Mouse (Mus musculus): ENCODE results near the gene Itgam.
"Not testable (repeated sequence)": the region's sequence is repeated elsewhere in the genome, so short reads cannot be mapped to it uniquely, and the experiment has no call there.

Gene Itgam

GRCm38 (mm10) chr7:128128741-128129720 lies 66.6 kb downstream of the Itgam start, which contains the start of gene Itgax:
Gene Itgax, plus strand, starts transcription at chr7:128129547.
- in situ Hi-C loops (cut with MboI, MseI), result no loop called here

GRCm38 (mm10) chr7:128132148-128132547 lies 69.7 kb downstream of the Itgam start:
- in situ Hi-C loops (cut with MboI, MseI), result no loop called here

GRCm38 (mm10) chr7:128133596-128133995 lies 71.2 kb downstream of the Itgam start:
- in situ Hi-C loops (cut with MboI, MseI), result no loop called here

- in situ Hi-C loops (cut with MboI, MseI), result no loop called here
Measured at GRCm38 (mm10) chr7:128136927-128137326, 74.5 kb downstream of the Itgam start.

GRCm38 (mm10) chr7:128139611-128140010 lies 77.2 kb downstream of the Itgam start:
- in situ Hi-C loops (cut with MboI, MseI), result no loop called here

GRCm38 (mm10) chr7:128150970-128151369 lies 88.5 kb downstream of the Itgam start:
- in situ Hi-C loops (cut with MboI, MseI), result no loop called here

DNA sequence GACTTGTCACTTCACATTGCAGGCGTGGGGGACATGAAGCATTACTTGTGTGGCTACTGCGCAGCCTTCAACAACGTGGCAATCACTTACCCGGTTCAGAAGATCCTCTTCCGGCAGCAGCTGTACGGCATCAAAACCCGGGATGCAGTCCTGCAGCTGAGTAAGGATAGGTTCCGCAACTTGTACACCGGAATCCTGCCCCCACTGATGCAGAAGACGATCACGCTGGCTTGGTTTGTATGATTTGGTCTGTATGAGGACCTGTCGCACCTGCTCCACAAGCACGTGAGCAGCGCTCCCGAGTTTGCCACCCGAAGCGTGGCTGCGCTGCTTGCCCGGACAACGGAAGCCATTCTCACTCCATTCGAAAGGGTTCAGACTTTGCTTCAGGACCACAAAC lies 91.6 kb downstream of the Itgam start, which contains the start of gene Itgad:
TSS of gene Itgad (plus strand) at position 301 of the 400 bp plus-strand sequence.
- in situ Hi-C loops (cut with MboI, MseI), result no loop called here

DNA sequence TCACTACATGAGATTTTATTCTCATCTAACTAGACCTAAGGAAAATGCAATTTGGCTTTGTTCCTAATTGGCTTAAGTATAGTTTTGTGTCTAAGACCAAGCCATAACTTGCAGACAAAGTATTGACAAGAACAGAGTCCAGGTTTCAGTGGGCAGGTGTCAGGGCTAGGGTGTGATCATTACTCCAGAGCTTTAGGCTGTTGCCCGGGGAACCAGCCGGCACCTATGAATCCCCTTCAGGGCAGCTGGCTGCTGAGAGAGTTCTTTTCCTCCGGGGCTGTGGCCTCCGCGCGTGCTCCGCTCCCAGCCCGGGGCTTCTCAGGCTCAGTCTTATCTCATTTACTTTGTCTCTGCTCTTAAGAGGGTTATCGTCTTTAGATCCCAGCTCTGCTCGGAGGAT lies 92.5 kb downstream of the Itgam start:
- in situ Hi-C loops (cut with MboI, MseI), result no loop called here

GRCm38 (mm10) chr7:128158688-128159354 lies 96.4 kb downstream of the Itgam start:
- in situ Hi-C loops (cut with MboI, MseI), result not testable (repeated sequence)

- in situ Hi-C loops (cut with MboI, MseI), result no loop called here
Measured at GRCm38 (mm10) chr7:128164001-128164400, 101.6 kb downstream of the Itgam start.

DNA sequence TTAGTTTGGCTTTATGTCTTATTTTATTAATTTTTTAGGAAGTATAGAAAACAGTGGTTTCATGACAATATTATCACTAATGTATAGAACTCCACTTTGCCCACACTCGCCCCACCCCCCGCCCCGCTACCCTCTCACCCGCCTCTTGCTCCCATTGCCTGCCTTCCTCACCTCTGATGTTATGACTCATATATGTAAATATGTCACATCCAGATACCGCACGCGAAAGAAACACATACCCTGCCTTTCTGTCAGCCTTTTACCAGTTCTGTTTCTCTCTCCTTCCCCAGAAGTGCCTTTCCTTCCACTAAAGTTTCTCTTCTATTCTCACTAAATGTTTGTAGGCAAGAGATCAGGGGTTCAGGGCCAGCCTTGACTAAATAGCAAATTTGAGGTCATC lies 104.0 kb downstream of the Itgam start:
- in situ Hi-C loops (cut with MboI, MseI), result no loop called here
